Comparison of ENCODE assay signal across 10 mouse cellular contexts in the genomic region with DNA sequence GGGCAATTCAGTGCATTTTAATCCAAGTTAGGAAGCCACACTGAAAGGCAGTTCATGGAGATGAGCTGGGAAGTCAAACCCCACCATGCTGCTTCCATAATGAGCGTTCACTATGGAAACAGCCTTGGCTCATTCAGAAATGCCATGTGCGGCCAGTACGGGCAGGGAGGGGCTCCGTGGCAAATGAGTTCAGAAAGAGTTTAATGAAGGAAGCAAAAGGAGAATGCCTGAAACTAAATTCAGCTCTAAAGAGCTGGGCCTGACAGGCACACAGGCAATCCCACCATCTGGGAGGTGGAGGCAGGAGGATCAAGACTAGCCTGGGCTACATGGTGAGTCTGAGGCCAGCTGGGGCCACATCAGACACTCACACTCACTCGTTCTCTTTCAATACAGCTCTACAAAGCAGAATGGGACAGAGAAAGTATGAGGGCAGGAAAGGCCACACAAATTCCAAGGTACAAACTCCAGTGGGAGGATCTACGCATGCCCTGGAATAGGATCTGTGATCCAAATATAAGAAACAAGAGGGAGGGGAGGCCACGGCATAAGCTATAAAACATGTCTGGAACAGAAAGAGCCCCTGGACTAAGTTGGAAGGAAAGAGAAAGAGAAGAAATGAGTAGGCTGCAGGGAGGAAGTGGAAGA. TPM values are rescaled to one million over a fixed set of nuclear protein-coding genes. Genes with fewer than 3 reads are reported as not detected.
DNase-seq lines count a peak whose midpoint lies in the region; ATAC-seq and TF ChIP-seq lines count a peak whose summit lies in the region.
"Had no signal": no experiment of that assay in that cellular context is flagged by ENCODE, and none has a peak within 500 bp of the region (broad histone marks: within the 10 kb centered on the region; RNA-seq: fewer than 3 reads in every experiment).

No protein-coding gene starts in this region.

- no peak overlapping the region for H3K4me2 ChIP-seq in embryonic facial prominence, embryonic 11.5 days (ENCODE audit: low read depth, low read length)
- no peak overlapping the region for H3K4me2 ChIP-seq in hindbrain, embryonic 15.5 days
- H3K4me2 ChIP-seq in midbrain, embryonic 12.5 days (replicated peaks), result no peak overlapping the region
- H3K4me2 ChIP-seq: embryonic facial prominence, embryonic 12.5 days had no signal

- no peak for TF ChIP-seq POLR2A in heart, adult 2 months (IDR thresholded peaks at IDR 0.05; ENCODE audit: insufficient read depth, low read depth, low read length)

- H3K9ac ChIP-seq in embryonic facial prominence, embryonic 11.5 days (replicated peaks; ENCODE audit: low read length), result no peak overlapping the region
- H3K9ac ChIP-seq in hindbrain, embryonic 15.5 days, result no peak overlapping the region
- no peak overlapping the region for H3K9ac ChIP-seq in midbrain, embryonic 12.5 days (replicated peaks)
- no peak overlapping the region for H3K9ac ChIP-seq in heart, adult 2 months (ENCODE audit: low read depth, low read length)
- H3K9ac ChIP-seq: embryonic facial prominence, embryonic 12.5 days had no signal

- WGBS in embryonic facial prominence, embryonic 11.5 days, result 81% methylated on average over 7 of the region's 7 CpGs
- 82% methylated on average over 7 of the region's 7 CpGs for WGBS in embryonic facial prominence, embryonic 10.5 days
- WGBS in hindbrain, embryonic 15.5 days, result 31% methylated on average over 7 of the region's 7 CpGs
- 35% methylated on average over 7 of the region's 7 CpGs for WGBS in midbrain, embryonic 12.5 days
- WGBS in heart, adult 2 months, result 95% methylated on average over 7 of the region's 7 CpGs

- no peaks in the 10 kb centered on the region for H3K36me3 ChIP-seq in embryonic facial prominence, embryonic 11.5 days (replicated peaks; ENCODE audit: control insufficient read depth, insufficient read depth, low read depth, low read length)
- peaks cover 24% of the 10 kb centered on the region for H3K36me3 ChIP-seq in embryonic facial prominence, embryonic 10.5 days (replicated peaks)
- no peaks in the 10 kb centered on the region for H3K36me3 ChIP-seq in hindbrain, embryonic 15.5 days
- no peaks in the 10 kb centered on the region; the same call in 1 of the 2 replicates for H3K36me3 ChIP-seq in midbrain, embryonic 12.5 days
- no peaks in the 10 kb centered on the region for H3K36me3 ChIP-seq in heart, adult 2 months (ENCODE audit: control insufficient read depth, insufficient read depth, low read length)

- intact Hi-C loops in heart, adult 2 months (cut with DNase I), result no loop called here

- H3K79me2 ChIP-seq in heart, adult 2 months (replicated peaks; ENCODE audit: control insufficient read depth, insufficient read depth, low read length), result no peaks in the 10 kb centered on the region

- no peaks in the 10 kb centered on the region for H3K4me1 ChIP-seq in embryonic facial prominence, embryonic 11.5 days (ENCODE audit: control insufficient read depth, insufficient read depth, low read length)
- H3K4me1 ChIP-seq in embryonic facial prominence, embryonic 10.5 days, result no peaks in the 10 kb centered on the region
- H3K4me1 ChIP-seq in hindbrain, embryonic 15.5 days (replicated peaks), result peaks cover 8% of the 10 kb centered on the region
- H3K4me1 ChIP-seq in midbrain, embryonic 12.5 days, result peaks cover 12% of the 10 kb centered on the region
- no peaks in the 10 kb centered on the region for H3K4me1 ChIP-seq in heart, adult 2 months (ENCODE audit: control insufficient read depth, insufficient read depth, low read length)
- H3K4me1 ChIP-seq: embryonic facial prominence, embryonic 12.5 days had no signal

- no peak for TF ChIP-seq EP300 in heart, adult 2 months (IDR thresholded peaks at IDR 0.05; ENCODE audit: insufficient read depth, low read depth, low read length)

- DNase-seq in embryonic facial prominence, embryonic 11.5 days (ENCODE audit: low spot score), result no peak
- DNase-seq in embryonic facial prominence, embryonic 10.5 days (ENCODE audit: low spot score), result no peak
- peak; percentile 78 for DNase-seq in brain, embryonic 18.5 days (ENCODE audit: low read depth, low spot score)
- DNase-seq in T-cell, adult 2 months (ENCODE audit: low spot score), result no peak
- no peak for DNase-seq in heart, adult 2 months
- DNase-seq in urinary bladder, postnatal 14 days (ENCODE audit: low spot score), result no peak

- TF ChIP-seq CTCF in heart, adult 2 months (IDR thresholded peaks at IDR 0.05), result no peak

- H3K27ac ChIP-seq in embryonic facial prominence, embryonic 11.5 days (replicated peaks; ENCODE audit: low read depth, low read length), result no peak overlapping the region
- H3K27ac ChIP-seq in embryonic facial prominence, embryonic 10.5 days (replicated peaks), result no peak overlapping the region
- H3K27ac ChIP-seq in hindbrain, embryonic 15.5 days (replicated peaks), result peak overlapping the region; percentile 51; the same call in 1 of the 2 replicates
- peak overlapping the region; percentile 49 for H3K27ac ChIP-seq in midbrain, embryonic 12.5 days (replicated peaks)
- H3K27ac ChIP-seq in heart, adult 2 months, result no peak overlapping the region
- H3K27ac ChIP-seq: embryonic facial prominence, embryonic 12.5 days had no signal

- no peaks in the 10 kb centered on the region for H3K27me3 ChIP-seq in embryonic facial prominence, embryonic 11.5 days (ENCODE audit: control insufficient read depth, insufficient read depth, low read length)
- H3K27me3 ChIP-seq in embryonic facial prominence, embryonic 10.5 days (replicated peaks; ENCODE audit: low read depth, poor library complexity, severe bottlenecking), result no peaks in the 10 kb centered on the region
- no peaks in the 10 kb centered on the region for H3K27me3 ChIP-seq in hindbrain, embryonic 15.5 days
- H3K27me3 ChIP-seq in midbrain, embryonic 12.5 days, result no peaks in the 10 kb centered on the region; the same call in 1 of the 2 replicates
- H3K27me3 ChIP-seq in heart, adult 2 months (ENCODE audit: control insufficient read depth, insufficient read depth, low read length), result no peaks in the 10 kb centered on the region
- H3K27me3 ChIP-seq: embryonic facial prominence, embryonic 12.5 days; megakaryocyte, embryonic 14.5 days had no signal

- H3K9me3 ChIP-seq in embryonic facial prominence, embryonic 11.5 days (replicated peaks; ENCODE audit: control insufficient read depth, low read length), result no peaks in the 10 kb centered on the region
- H3K9me3 ChIP-seq in embryonic facial prominence, embryonic 10.5 days, result no peaks in the 10 kb centered on the region
- H3K9me3 ChIP-seq in hindbrain, embryonic 15.5 days, result no peaks in the 10 kb centered on the region
- H3K9me3 ChIP-seq in midbrain, embryonic 12.5 days, result no peaks in the 10 kb centered on the region
- H3K9me3 ChIP-seq: embryonic facial prominence, embryonic 12.5 days; megakaryocyte, embryonic 14.5 days had no signal

- peak; percentile 67; the same call in 1 of the 2 replicates for ATAC-seq in embryonic facial prominence, embryonic 11.5 days (replicated peaks; ENCODE audit: insufficient number of reproducible peaks, low FRiP score, low TSS enrichment, low read depth)
- ATAC-seq in hindbrain, embryonic 15.5 days (ENCODE audit: low FRiP score, low read depth), result peak; percentile 93
- ATAC-seq in midbrain, embryonic 12.5 days (ENCODE audit: low FRiP score, low read depth), result peak; percentile 96

- H3K4me3 ChIP-seq in embryonic facial prominence, embryonic 11.5 days (ENCODE audit: low read depth, low read length), result no peak overlapping the region
- H3K4me3 ChIP-seq in embryonic facial prominence, embryonic 10.5 days, result no peak overlapping the region
- no peak overlapping the region for H3K4me3 ChIP-seq in hindbrain, embryonic 15.5 days
- H3K4me3 ChIP-seq in midbrain, embryonic 12.5 days, result no peak overlapping the region
- no peak overlapping the region for H3K4me3 ChIP-seq in heart, adult 2 months
- H3K4me3 ChIP-seq: embryonic facial prominence, embryonic 12.5 days; megakaryocyte, embryonic 14.5 days had no signal

RNA-seq across cellular contexts. Expression of a gene that starts 39.3 kb away (rescaled TPM):
- polyA plus RNA-seq in embryonic facial prominence, embryonic 11.5 days (2014; fragmentation: Nextera tagmentation; extraction: Ambion mirVana), result 17.2 and 18.2 TPM in 2 replicates
- 12.2 and 12.5 TPM in 2 replicates for polyA plus RNA-seq in embryonic facial prominence, embryonic 10.5 days (2016; fragmentation: Nextera tagmentation; extraction: Ambion mirVana)
- polyA plus RNA-seq in hindbrain, embryonic 15.5 days (2015; fragmentation: Nextera tagmentation; extraction: Ambion mirVana), result 11.9 and 12.8 TPM in 2 replicates
- polyA plus RNA-seq in midbrain, embryonic 12.5 days (2016; fragmentation: Nextera tagmentation; extraction: Ambion mirVana), result 14.0 and 15.9 TPM in 2 replicates
- 10 to 100 TPM; 12.1 to 13.5 TPM for total RNA-seq in heart, adult 2 months (2021)
- polyA plus RNA-seq in heart, adult 2 months (2012; rRNA removed), result 11.0 and 11.8 TPM in 2 replicates

Comparison
In these comparisons a context has a peak if more than half of its experiments do, and no peak if none do; other contexts are left out.
1. H3K27ac ChIP-seq: peak in hindbrain, embryonic 15.5 days (single experiment) and midbrain, embryonic 12.5 days (single experiment); none in embryonic facial prominence, embryonic 11.5 days (single experiment), embryonic facial prominence, embryonic 10.5 days (single experiment) and heart, adult 2 months (single experiment).
2. Peak in every context shown above with its lines, with median percentiles within 50 percentile points of each other: ATAC-seq.